Mouse (Mus musculus) T-helper 1 cell (primary cell): ENCODE measurements around the gene Nelfa.
"Not testable (repeated sequence)": the region's sequence is repeated elsewhere in the genome, so short reads cannot be mapped to it uniquely, and the experiment has no call there.

Source experiments
- in situ Hi-C: fragments of 300-600 bp; cut with MboI, MseI; formaldehyde crosslinking; loops from one replicate; pipeline ENCODE4 v1.15.1; 2025; ENCODE audit warnings: high pct_unique_total_duplicates

The Nelfa gene

DNA sequence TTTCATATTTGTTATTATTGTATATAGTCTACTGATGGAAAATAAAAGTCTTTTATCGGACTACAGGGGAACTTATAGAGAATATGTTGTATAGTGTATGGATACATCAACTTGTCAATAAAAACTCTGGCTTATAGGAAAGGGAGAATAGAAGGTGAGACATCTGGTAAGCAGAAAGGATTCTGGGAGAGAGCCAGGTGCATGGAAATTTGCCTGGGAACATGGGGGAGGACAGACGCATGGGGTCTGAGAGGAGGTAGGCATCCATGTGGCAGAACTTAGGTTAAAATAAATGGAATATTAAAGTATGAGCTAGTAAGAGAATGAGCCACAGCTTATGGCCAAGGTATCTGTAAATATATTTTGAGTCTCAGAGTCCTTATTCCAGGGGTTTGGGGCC, 16.2 kb downstream of the Nelfa start:
- in situ Hi-C loops: no loop called here

DNA sequence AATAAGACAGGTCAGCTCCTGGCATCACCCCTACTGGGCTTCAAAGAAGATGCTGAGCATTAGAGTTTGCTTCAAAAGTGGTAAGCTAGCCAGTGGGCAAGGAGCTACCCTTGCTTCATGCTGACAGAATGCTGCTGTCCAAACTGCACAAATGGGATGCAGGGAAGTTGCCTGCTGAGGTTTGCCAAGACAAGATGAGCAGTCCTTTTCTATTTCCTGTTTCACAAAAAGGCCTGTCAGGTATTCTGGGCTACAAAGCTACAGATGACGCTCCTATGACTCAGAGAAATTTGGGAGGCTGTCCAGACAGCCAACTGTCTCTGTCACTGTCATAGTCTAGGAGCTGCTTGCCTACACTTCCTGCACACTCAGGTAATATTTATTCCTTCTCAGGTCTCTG, 16.7 kb downstream of the Nelfa start:
- in situ Hi-C loops: no loop called here

DNA sequence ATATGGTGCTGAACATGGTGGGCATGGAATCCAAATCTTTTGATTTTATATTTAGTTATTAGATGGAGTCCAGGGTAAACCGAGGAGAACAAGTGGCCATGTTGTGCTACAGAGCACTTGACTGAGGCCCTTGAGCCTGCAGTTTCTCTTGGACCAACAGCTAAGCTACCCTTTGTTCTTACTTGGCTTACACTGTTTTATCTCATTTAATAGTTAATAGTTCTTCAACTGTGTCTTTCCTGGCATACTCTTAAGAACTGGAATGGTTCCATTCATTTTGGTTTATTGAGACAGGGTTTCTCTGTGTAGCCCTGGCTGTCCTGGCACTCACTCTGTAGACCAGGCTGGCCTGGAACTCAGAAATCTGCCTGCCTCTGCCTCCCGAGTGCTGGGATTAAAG, 19.6 kb downstream of the Nelfa start:
- in situ Hi-C loops: not testable (repeated sequence)

DNA sequence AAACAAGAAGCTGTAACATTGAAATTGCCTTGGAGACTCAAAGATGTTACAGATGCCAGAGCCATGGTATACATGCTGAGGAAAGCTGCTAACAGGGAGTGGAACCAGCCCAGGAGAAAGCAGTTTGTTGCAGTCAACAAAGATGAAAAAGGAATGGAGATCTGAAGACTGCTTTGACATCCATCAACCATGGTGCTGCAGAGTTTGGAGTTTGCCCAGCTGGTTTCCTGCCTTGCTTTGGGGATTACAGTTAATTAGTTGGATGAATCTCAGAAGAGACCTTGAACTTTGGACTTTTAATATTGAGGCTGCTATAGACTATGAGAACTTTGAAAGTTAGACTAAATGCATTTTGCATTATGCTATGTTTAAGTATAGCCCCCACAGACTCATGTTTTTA, 21.2 kb downstream of the Nelfa start:
- in situ Hi-C loops: not testable (repeated sequence)

DNA sequence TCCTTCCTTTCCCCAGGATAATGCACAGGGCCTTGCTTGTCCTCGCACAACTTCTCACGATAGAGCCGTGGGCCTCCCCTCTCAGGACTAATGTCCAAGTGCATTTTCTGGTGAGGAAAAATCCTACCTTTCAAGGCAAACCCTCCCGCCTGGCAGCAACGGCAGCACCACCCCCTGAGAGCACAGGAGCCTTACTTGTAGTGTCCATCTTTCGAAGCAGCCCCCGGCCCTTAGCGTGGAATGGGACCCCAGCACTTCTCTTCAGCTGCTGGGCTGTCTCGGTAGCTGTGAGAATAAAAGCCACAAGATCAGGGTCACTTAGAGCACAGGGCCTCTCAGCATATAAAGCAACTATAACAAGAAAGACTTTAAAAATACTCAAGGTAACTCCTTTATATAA, 33.0 kb downstream of the Nelfa start:
- in situ Hi-C loops: loop anchor here (10.0 kb wide), 1 partner anchor 712 kb away; no protein-coding TSS in a partner anchor

DNA sequence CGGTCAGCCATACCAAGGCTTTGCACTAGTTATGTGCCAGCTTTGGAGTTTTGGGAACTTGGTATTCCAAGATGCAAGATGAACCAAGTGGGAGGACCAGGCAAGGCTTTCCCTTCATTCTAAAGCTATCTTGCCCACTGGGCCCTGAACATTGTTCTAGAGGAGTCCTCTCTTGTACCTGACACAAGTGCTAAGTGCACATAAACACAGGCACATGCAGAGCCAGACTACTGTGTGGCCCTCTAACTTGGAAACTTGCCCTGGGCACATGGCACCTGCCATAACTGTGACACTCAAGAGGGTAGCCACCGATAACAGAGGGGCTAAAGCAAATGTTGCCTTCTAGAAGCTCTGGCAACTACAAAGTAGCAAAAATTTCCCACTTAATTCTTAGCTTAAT, 33.5 kb downstream of the Nelfa start:
- in situ Hi-C loops: loop anchor here (10.0 kb wide), 1 partner anchor 712 kb away; no protein-coding TSS in a partner anchor

DNA sequence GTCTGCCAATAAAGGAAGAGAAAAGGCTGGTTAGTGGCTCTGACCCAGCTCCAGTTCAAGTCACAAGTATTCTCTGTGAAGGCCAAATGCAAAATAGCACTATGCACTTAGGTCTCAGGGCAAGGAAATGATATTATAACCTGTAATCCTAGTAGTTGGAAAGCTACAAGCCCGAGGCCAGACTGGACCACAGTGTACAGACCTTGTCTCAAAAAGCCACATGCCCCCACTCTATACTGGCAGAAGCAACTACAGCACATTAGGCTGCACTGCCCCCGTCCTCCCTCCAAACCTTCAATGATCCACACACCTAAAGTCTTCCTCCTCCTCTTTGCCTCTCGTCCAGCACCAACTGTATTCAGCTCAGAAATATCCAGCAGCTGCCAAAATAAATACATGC, 34.9 kb downstream of the Nelfa start:
- in situ Hi-C loops: loop anchor here (10.0 kb wide), 1 partner anchor 714 kb away; no protein-coding TSS in a partner anchor

DNA sequence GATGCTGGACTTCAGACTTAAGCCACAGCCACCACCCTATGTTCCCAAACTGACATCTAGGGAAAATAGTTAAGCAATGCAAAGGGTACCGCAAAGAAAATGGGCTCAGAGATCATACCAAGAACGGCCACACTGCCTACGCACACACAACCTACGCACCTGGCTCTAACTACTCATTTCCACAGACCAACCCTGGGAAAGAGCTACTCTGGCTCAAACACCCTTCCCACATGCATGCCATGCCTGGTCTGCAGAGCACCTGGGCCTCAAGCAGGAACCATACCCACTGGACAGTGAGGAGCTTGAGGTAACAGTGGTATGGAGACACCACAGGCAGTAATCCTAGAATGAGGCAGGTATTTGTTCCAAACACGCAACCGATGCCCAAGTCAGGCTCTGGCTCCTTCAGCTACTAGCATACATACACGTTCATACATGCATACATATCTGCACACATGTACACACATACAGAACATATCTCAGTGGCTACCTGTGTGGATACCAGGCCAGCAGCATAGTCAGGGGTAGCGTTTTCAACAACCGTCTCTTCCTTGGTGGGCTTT, 35.4 kb downstream of the Nelfa start:
- in situ Hi-C loops: loop anchor here (10.0 kb wide), 1 partner anchor 714 kb away; no protein-coding TSS in a partner anchor

DNA sequence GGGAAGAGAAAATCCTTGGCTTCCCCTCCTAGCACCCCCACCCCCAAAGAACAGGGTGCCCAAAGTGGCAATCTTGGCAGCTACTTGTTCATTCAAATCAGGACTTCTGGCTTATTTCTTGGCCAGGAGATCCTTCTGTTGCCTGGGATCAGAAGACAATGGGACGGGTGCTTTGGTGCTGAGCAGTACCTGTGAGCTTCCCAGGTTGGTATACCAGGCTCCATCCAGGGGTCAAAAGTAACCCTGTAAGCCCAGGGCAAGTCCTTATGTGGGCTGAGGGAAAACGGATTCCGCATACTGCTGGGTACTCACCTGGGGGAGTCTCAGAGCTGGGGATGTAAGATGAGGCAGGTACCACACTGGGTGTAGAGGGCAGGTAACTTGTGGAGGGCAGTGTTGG, 36.1 kb downstream of the Nelfa start:
- in situ Hi-C loops: loop anchor here (10.0 kb wide), 1 partner anchor 715 kb away; no protein-coding TSS in a partner anchor

DNA sequence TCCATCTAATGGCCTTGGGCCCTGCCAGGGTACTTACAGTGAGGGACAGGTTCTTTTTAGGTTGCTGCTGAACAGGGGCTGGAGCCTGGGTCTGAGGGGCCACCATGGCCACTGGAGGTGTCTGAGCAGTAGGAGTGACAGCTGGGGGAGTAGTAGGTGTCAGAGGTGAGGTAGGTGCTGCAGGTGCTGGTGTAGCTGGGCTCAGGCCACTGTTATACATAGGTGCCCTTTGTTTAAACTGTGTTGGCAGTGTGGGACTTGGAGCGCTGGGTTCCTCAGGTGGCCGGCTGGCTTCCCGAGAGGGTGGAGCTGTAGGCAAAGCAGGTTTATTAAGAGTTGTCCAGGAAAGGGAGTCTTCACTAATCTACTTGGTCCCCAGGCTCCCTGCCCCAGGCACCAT, 37.0 kb downstream of the Nelfa start:
- in situ Hi-C loops: no loop called here

DNA sequence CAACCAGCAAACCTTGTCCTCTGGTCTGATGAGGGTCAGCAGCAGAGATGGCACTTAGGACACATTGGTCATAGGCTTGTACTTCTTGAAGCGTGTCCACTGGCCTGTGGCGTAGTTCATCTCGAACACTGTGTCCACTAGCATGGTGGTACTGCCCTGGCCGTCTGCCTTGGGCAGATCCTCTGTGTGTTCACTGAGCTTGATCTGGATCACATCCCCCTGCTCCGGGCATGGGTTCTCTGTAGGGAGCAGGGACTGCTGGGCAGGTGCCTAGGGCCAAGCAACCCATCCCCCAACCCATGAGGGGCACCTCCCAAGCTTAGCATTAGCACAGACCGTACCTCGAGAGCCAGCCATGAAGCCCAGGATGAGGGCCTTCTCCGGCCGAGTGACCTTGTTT, 37.5 kb downstream of the Nelfa start:
- in situ Hi-C loops: no loop called here

DNA sequence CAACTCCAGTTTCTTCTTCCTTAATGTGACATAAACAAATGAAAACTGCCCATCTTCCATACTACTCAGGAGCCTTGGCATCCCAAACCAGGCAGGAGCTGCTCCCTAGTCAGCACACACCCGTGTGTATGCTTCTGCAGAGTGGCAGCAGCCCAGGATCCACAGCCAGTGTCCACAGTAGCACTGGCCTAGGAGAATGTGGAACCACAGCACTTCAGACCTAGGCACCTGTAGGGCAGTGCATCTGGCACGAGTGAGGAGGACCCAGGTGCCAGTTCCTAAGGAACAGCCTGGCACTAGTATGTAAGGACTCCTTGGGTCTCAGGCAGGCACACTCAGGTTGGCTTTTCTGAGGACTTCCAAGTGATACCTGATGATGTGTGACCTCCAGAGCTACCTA, 39.1 kb downstream of the Nelfa start:
- in situ Hi-C loops: no loop called here

DNA sequence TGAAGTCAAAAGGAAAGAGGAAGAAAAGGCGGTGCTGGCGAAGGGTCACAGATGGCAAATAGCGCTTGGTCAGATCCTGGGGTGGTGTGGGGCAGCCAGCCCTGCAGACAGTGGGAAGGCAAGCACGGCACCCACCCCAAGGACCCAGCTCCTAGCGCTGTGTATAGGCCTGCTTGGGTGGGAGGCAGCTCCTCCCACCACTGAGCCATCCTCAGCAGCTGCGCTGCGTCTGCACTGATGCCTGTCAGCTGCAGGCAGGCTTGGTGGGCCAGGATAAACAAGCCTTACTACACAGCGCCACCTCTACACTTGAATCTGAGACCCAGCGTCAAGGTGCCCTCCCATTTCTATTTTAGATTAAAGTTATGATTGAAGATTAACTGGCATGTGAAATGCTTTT, 41.1 kb downstream of the Nelfa start:
- in situ Hi-C loops: no loop called here

DNA sequence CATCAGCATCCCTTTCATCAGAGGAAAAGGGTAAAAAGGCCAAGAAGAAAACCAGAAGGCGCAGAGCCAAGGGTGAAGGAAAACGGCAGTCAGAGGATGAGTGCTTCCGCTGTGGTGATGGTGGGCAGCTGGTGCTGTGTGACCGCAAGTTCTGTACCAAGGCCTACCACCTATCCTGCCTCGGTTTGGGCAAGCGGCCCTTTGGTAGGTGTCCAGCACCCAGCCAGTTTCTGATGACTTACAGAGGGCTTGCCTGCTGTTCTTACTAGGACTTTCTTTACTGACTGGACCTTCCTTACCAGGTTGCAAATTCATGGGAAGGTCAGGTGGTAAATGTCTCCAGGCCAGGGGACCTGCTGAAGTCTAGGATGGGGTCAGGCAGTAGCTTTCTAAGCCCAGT, 42.8 kb downstream of the Nelfa start:
- in situ Hi-C loops: no loop called here

DNA sequence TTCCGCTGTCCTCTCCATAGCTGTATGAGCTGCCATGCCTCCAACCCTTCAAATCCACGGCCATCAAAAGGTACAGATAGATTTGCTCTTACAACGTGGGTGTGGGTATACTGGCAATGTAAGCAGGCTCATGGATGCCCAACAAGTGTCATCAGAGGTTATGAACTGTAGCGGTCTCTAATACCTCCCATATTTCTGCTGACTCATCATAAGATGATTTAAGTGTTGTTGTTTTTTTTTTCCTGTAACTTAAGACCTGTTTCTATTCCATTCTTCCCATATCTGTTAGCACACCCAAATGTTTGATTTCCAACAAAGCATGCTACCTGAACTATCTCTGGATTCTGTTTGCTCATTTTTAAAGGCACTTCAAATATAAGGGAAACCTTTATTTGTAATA, 55.1 kb downstream of the Nelfa start:
- in situ Hi-C loops: no loop called here

DNA sequence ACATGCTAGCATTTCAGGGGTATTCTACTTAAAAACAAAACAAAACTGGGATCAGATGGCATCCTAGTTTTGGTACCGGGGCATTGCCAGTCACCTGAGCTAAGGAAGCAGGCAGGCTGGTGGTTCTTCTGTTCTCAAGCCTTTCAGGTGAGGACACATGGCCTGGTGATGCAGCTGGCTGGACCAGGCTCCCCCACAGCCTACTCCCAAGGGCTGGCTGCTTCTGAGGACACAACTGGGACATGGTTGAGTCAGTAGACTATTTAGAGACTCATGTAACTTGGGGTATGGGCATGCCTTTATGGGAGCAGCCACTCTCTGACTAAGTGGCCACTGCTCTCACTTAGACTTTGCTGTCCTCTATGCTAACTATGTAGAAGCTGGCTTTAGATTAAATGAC, 60.7 kb downstream of the Nelfa start:
- in situ Hi-C loops: no loop called here

DNA sequence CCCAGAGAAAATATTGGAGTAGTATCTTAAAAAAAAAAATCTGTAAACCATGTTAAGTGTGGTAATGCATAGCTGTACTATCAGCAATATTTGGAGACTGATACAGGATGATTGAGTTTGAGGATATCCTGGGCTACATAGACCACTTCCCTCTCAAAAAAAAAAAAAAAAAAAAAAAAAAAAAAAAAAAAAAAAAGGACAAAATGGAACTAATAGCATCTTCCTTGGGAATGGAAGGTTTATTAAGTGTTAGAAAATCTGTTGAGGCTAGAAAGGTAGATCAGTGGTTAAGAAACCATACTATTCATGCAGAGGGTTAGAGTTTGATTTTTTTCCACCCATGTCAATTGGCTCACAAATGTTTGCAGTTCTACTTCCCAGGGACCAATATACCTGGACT, 78.5 kb downstream of the Nelfa start:
- in situ Hi-C loops: no loop called here

DNA sequence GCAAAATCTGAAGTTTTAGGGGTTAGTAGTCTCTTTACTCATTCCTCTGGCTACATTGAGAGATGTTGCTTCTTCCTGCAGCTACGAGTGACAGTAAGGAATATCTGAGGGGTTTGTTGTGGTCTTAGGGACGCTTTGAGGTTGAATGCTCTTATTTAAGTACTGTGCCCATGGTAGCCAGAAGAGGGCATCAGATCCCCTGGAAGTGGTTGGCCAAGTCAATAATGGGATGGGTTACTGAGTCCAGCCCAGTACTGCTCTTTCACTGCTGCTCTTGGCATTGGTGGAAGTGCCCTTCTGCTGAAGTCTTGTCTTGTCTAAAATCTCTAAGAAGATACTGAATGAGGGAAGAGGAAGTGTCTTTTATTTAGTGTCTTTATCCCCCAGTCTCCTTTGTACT, 82.2 kb downstream of the Nelfa start:
- in situ Hi-C loops: no loop called here

DNA sequence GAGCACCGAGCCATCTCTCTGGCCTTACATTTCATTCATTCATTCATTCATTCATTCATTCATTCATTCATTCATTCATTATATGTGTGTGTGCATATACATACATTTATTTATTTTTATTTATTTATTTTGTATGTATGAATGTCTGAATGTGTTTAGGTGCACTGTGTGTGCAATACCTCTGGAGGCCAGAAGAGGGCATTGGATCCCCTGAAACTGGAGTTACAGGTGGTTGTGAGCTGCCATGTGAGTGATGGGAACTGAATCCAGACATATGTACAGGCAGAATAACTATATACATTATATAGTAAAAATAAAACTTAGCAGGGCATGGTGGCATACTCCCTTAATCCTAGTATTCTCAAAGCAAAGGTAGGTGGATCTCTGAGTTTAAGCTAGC, 83.1 kb downstream of the Nelfa start:
- in situ Hi-C loops: no loop called here

DNA sequence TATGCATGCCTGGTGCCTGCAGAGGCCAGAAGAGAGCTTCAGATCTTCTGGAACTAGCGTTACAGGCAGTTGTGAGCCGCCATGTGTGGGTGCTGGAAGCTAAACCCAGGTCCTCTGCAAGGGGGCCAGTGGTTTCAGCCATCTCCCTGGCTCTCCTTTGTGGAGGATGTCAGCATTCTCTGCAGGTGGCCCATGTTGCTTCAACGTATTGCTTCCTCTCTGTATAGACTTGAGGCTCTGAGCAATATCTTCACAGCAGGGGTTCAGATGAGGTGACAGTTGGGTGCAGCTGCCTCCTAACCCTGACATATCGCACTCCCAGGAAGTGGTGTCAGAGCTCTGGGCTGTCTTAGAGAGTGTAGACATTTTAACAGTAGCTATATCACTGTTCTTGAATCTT, 84.7 kb downstream of the Nelfa start:
- in situ Hi-C loops: no loop called here
